Mouse (Mus musculus): ENCODE measurements around the gene Sacm1l. TPM values are rescaled to one million over a fixed set of nuclear protein-coding genes. Genes with fewer than 3 reads are reported as not detected.

The Sacm1l gene
- total and polyA plus RNA-seq, 3 experiments, result 2.0 to 59.7 (median 43.3) TPM

DNA sequence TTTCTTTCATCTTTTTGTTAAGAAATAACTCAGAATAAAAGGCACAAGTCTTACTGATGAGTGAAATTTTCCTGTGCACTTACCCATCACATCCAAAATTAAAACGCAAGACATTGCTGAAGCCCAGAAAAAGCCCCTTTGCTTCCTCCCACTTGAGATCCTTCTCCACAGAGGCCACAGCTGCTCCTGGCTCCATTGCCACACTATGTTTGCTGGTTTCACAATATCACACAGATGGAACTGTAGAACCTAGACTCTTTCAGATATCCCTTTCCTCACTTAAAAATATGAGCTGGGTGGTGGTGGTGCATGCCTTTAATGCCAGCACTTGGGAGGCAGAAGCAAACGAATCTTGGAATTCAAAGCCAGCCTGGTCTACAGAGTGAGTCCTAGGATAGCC, 17.1 kb upstream of the Sacm1l start:
- peaks cover 83% of the 10 kb centered on the region for H3K36me3 ChIP-seq (replicated peaks)
- H3K9me3 ChIP-seq (replicated peaks), result no peaks in the 10 kb centered on the region
- no peak for ATAC-seq (ENCODE audit: extremely low read depth, insufficient number of reproducible peaks, low FRiP score, poor library complexity, severe bottlenecking)
- H3K4me1 ChIP-seq (ENCODE audit: insufficient read depth, low read depth, low read length), result 0 out of 2 replicates have a peak, but pooled peaks cover 3% of the 10 kb centered on the region
- H3K4me3 ChIP-seq (ENCODE audit: low read depth, low read length), result no peak overlapping the region
- no peak for DNase-seq (ENCODE audit: low spot score)
- H3K27me3 ChIP-seq (ENCODE audit: insufficient read depth, low read length), result no peaks in the 10 kb centered on the region
- no peak for TF ChIP-seq CTCF (IDR thresholded peaks at IDR 0.05; ENCODE audit: low read depth, low read length)
- no peak for TF ChIP-seq TAL1 (conservative IDR thresholded peaks at IDR 0.05; ENCODE audit: low read depth, low read length)
- TF ChIP-seq GATA1 (IDR thresholded peaks at IDR 0.05; ENCODE audit: borderline replicate concordance, low read length), result no peak
- TF ChIP-seq GATA2 (IDR thresholded peaks at IDR 0.05; ENCODE audit: borderline replicate concordance, low read depth, low read length), result no peak
- TF ChIP-seq POLR2AphosphoS5 (IDR thresholded peaks at IDR 0.05; ENCODE audit: insufficient replicate concordance, low read depth, low read length), result no peak

DNA sequence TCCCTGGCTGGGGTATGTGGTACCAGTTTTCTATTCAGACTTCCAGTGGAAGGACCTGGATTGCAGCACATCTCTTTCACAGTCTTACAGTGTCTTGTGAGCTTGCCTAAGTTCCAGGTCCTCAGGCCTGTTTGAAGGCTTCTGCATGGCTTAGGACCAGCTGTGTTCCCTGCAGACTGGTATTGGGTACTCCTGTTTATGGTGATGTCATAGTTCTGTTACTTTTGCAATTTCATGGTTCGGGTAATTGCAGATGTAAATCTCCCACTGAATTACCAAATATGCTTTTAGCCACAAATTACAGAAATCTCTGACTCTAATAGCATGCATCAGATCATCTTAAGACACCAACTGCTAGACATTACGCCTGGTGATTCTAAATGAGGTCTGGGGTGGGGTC, 14.5 kb upstream of the Sacm1l start:
- peaks cover 95% of the 10 kb centered on the region for H3K36me3 ChIP-seq (replicated peaks)
- TF ChIP-seq POLR2AphosphoS5 (IDR thresholded peaks at IDR 0.05; ENCODE audit: insufficient replicate concordance, low read depth, low read length) (no peak), TAL1 (conservative IDR thresholded peaks at IDR 0.05; ENCODE audit: low read depth, low read length) (no peak), GATA2 (IDR thresholded peaks at IDR 0.05; ENCODE audit: borderline replicate concordance, low read depth, low read length) (no peak), GATA1 (IDR thresholded peaks at IDR 0.05; ENCODE audit: borderline replicate concordance, low read length) (no peak), CTCF (IDR thresholded peaks at IDR 0.05; ENCODE audit: low read depth, low read length) (no peak)
- no peaks in the 10 kb centered on the region for H3K27me3 ChIP-seq (ENCODE audit: insufficient read depth, low read length)
- H3K4me3 ChIP-seq (ENCODE audit: low read depth, low read length), result no peak overlapping the region
- H3K9me3 ChIP-seq (replicated peaks), result no peaks in the 10 kb centered on the region
- DNase-seq (ENCODE audit: low spot score) (no peak), ATAC-seq (ENCODE audit: extremely low read depth, insufficient number of reproducible peaks, low FRiP score, poor library complexity, severe bottlenecking) (no peak)
- H3K4me1 ChIP-seq (ENCODE audit: insufficient read depth, low read depth, low read length), result 0 out of 2 replicates have a peak, but pooled peaks cover under 1% of the 10 kb centered on the region

DNA sequence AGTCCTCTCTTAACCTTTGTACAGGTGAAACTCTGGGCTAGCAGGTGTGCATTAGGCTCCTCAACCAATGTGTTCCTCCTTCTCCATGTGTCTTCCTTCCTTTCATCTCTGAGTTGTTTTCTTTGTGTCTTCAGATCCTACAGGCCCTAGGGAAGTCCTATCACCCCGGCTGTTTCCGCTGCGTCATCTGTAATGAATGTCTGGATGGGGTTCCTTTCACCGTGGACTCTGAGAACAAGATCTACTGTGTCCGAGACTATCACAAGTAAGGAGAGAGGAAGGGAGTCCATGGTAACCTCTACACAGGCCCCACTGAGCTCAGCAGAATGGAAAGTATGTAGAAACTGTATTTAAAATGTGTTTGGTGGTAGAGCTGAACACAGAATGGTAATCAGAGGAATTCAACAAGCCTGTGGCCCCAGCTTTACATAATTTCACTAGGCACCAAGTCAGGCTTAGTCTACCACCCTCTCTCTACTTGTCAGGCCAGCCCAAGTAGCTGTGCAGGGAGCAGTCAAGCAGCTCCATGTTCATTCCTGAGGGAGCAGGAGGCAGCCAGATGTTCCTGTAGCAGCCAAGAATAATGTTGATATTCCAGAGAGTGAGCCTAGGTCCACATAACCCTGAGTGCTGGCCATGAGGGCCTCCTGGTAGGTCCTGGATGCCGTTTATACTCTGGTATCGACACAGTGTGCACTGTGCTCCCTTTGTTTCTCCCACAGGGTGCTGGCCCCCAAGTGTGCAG, 12.7 kb upstream of the Sacm1l start:
- no peaks in the 10 kb centered on the region for H3K27me3 ChIP-seq (ENCODE audit: insufficient read depth, low read length)
- no peaks in the 10 kb centered on the region for H3K9me3 ChIP-seq (replicated peaks)
- no peak for ATAC-seq (ENCODE audit: extremely low read depth, insufficient number of reproducible peaks, low FRiP score, poor library complexity, severe bottlenecking)
- TF ChIP-seq TAL1 (conservative IDR thresholded peaks at IDR 0.05; ENCODE audit: low read depth, low read length), result no peak
- no peak for TF ChIP-seq GATA1 (IDR thresholded peaks at IDR 0.05; ENCODE audit: borderline replicate concordance, low read length)
- TF ChIP-seq POLR2AphosphoS5 (IDR thresholded peaks at IDR 0.05; ENCODE audit: insufficient replicate concordance, low read depth, low read length), result no peak
- no peak for TF ChIP-seq CTCF (IDR thresholded peaks at IDR 0.05; ENCODE audit: low read depth, low read length)
- no peak for TF ChIP-seq GATA2 (IDR thresholded peaks at IDR 0.05; ENCODE audit: borderline replicate concordance, low read depth, low read length)
- peaks cover 91% of the 10 kb centered on the region for H3K36me3 ChIP-seq (replicated peaks)
- H3K4me3 ChIP-seq (ENCODE audit: low read depth, low read length), result no peak overlapping the region
- DNase-seq (ENCODE audit: low spot score), result no peak
- H3K4me1 ChIP-seq (ENCODE audit: insufficient read depth, low read depth, low read length), result no peaks in the 10 kb centered on the region

DNA sequence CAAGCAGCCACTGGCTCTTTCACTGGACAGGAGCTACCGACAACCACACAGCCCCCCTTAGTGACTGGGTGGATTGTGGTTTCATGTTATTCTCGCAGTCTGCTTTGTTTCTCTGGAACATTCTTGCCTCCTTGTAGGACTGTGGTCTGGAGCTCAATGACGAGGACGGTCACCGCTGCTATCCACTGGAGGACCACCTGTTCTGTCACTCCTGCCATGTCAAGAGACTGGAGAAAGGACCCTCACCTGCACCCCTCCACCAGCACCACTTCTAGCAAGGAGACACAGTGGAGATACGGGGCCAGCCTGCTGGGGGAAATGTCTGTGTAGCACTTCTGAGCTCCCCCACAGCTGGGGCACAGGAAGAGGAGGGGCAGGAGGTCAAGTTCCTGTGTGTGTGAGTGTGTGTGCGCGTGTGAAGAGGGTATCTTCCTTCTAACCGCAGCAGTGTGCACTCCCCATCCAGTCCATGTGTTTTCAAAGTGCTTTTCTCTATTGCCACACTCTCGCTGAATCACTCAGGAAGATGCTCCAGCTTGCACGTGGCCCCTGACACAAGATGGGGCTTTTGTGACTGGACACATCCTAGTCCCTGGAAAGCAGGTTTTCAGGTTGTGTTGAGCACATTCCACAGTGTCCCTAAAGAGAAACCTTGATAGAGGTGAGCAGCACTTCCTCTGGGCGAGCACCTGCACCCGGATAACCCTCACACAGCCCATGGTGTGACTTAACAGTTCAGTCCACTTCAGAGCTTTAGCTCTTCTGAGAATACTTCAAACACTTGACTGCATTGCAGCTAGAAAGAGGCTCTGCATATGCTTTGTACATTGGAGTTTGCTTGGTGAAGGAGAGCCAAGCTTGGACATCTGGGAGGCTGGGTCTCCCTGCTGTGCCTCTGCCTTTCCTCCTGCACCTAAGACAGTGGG, 10.3 kb upstream of the Sacm1l start:
- Histone ChIP-seq H3K36me3 (replicated peaks) (peaks cover 84% of the 10 kb centered on the region), H3K4me3 (ENCODE audit: low read depth, low read length) (no peak overlapping the region), H3K4me1 (ENCODE audit: insufficient read depth, low read depth, low read length) (no peaks in the 10 kb centered on the region; the same call in 1 of the 2 replicates), H3K27me3 (ENCODE audit: insufficient read depth, low read length) (no peaks in the 10 kb centered on the region), H3K9me3 (replicated peaks) (no peaks in the 10 kb centered on the region)
- TF ChIP-seq GATA1 (IDR thresholded peaks at IDR 0.05; ENCODE audit: borderline replicate concordance, low read length) (no peak), POLR2AphosphoS5 (IDR thresholded peaks at IDR 0.05; ENCODE audit: insufficient replicate concordance, low read depth, low read length) (no peak), TAL1 (conservative IDR thresholded peaks at IDR 0.05; ENCODE audit: low read depth, low read length) (no peak), GATA2 (IDR thresholded peaks at IDR 0.05; ENCODE audit: borderline replicate concordance, low read depth, low read length) (no peak), CTCF (IDR thresholded peaks at IDR 0.05; ENCODE audit: low read depth, low read length) (no peak)
- DNase-seq (ENCODE audit: low spot score) (no peak), ATAC-seq (ENCODE audit: extremely low read depth, insufficient number of reproducible peaks, low FRiP score, poor library complexity, severe bottlenecking) (no peak)

- ATAC-seq (ENCODE audit: extremely low read depth, insufficient number of reproducible peaks, low FRiP score, poor library complexity, severe bottlenecking) (no peak), DNase-seq (ENCODE audit: low spot score) (no peak)
- Histone ChIP-seq H3K4me1 (ENCODE audit: insufficient read depth, low read depth, low read length) (no peaks in the 10 kb centered on the region; the same call in 1 of the 2 replicates), H3K4me3 (ENCODE audit: low read depth, low read length) (no peak overlapping the region), H3K36me3 (replicated peaks) (peaks cover 70% of the 10 kb centered on the region), H3K27me3 (ENCODE audit: insufficient read depth, low read length) (no peaks in the 10 kb centered on the region), H3K9me3 (replicated peaks) (no peaks in the 10 kb centered on the region)
- TF ChIP-seq TAL1 (conservative IDR thresholded peaks at IDR 0.05; ENCODE audit: low read depth, low read length) (no peak), GATA1 (IDR thresholded peaks at IDR 0.05; ENCODE audit: borderline replicate concordance, low read length) (no peak), POLR2AphosphoS5 (IDR thresholded peaks at IDR 0.05; ENCODE audit: insufficient replicate concordance, low read depth, low read length) (no peak), CTCF (IDR thresholded peaks at IDR 0.05; ENCODE audit: low read depth, low read length) (no peak), GATA2 (IDR thresholded peaks at IDR 0.05; ENCODE audit: borderline replicate concordance, low read depth, low read length) (no peak)
Observed at GRCm38 (mm10) chr9:123520735-123521134, 8.8 kb upstream of the Sacm1l start.

DNA sequence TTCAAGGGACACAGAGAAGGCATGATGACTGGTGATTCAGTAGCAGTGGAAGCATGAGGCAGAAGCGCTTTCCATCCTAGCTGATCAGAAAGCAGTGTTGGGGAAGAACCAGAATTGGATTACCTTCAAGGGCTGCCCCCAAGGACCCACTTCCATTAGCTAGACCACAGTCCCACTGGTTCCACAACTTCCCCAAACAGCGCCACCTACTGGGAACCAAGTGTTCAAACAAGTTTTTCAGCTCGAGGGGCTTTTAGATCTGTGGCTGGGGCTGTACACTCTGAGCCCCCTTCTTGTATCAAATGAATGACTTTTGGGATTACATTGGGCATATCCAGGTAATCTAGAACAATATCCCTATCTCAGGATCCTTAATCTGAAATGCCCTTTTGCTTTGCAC, 5.9 kb upstream of the Sacm1l start:
- Histone ChIP-seq H3K36me3 (replicated peaks) (peaks cover 41% of the 10 kb centered on the region), H3K4me1 (ENCODE audit: insufficient read depth, low read depth, low read length) (peaks cover 17% of the 10 kb centered on the region), H3K9me3 (replicated peaks) (no peaks in the 10 kb centered on the region), H3K4me3 (ENCODE audit: low read depth, low read length) (no peak overlapping the region), H3K27me3 (ENCODE audit: insufficient read depth, low read length) (no peaks in the 10 kb centered on the region)
- ATAC-seq (ENCODE audit: extremely low read depth, insufficient number of reproducible peaks, low FRiP score, poor library complexity, severe bottlenecking) (no peak), DNase-seq (ENCODE audit: low spot score) (no peak)
- TF ChIP-seq POLR2AphosphoS5 (IDR thresholded peaks at IDR 0.05; ENCODE audit: insufficient replicate concordance, low read depth, low read length), result no peak
- TF ChIP-seq CTCF (IDR thresholded peaks at IDR 0.05; ENCODE audit: low read depth, low read length), result 0 out of 2 replicates have a peak, but pooled peaks have one; percentile 33

Measured in G1E (cell line).